Mouse (Mus musculus): ENCODE data around the gene Sp1.

- TF ChIP-seq POLR2A (IDR thresholded peaks at IDR 0.05; ENCODE audit: insufficient read length, low read depth) (no peak), REST (IDR thresholded peaks at IDR 0.05; ENCODE audit: insufficient read depth, insufficient read length) (no peak), MYOG (IDR thresholded peaks at IDR 0.05; ENCODE audit: control insufficient read depth in 1 of 3, insufficient read depth in 1 of 3, insufficient read length in 2 of 3, low read depth in 2 of 3) (peak in 2 of 3 experiments; percentile 33 to 71), USF1 (IDR thresholded peaks at IDR 0.05; ENCODE audit: low read depth) (no peak), MYOD1 (IDR thresholded peaks at IDR 0.05; ENCODE audit: control insufficient read depth in 1 of 3, insufficient read length in 2 of 3, low read depth in 2 of 3) (peak in 2 of 3 experiments; percentile 52 to 60), SRF (IDR thresholded peaks at IDR 0.05; ENCODE audit: control insufficient read depth, insufficient read length, low read depth) (no peak), E2F4 (IDR thresholded peaks at IDR 0.05; ENCODE audit: insufficient read depth) (no peak), MAX (IDR thresholded peaks at IDR 0.05; ENCODE audit: low read depth) (no peak), TCF3 (IDR thresholded peaks at IDR 0.05; ENCODE audit: insufficient read length, low read depth) (no peak)
These were observed 28.8 kb upstream of the Sp1 start for GRCm38 (mm10) chr15:102377163-102377543.
